Mouse (Mus musculus) heart, adult 9 months (tissue): ENCODE results near the gene Slc4a8.
A peak's percentile ranks its signal among the peaks of the same experiment; 100 is the strongest.

Experiments used
- DNase-seq, 2 experiments: peaks; one replicate each; pipeline ENCODE4 v3.0.0; 2022; ENCODE audit warnings: low spot score in 2 of 2

Slc4a8 gene

DNA sequence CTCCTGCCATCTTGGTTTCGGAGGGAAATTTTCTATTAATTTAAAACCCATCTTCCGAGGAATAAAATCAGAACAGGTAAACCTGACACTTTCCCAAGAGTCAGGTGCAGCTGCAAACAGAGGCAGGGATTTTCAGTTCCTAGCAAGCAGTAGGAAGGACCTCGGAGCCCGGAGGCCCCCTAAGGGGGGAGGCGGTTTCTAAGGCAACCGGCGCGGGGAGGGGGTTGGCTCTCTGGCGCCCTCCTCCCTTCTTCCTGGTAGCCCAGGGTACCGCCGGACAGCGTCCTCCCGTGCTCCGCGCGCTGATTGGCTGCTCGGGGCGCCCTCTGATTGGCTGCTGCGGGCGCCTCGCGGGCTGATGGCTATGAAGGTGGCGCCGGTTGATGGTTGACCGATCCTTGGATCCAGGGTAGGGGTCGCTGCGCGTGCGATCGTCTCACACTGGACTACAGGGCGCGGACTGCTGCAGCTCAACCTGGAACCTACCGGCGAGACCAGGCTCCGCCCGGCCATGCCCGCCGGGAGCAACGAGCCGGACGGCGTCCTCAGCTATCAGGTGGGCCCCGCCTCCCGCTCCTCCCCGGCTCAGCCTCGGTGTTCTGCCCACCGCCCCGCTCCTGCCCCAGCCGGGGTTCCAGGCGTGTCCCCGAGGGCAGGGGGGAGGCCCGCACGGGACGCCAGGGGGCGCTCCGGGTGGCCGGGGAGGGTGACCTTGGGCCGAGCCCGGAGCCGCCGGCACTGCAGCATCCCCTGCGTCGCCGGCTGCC, at the start of gene Slc4a8:
Gene Slc4a8, plus strand, starts transcription at position 329 of the 767 bp plus-strand sequence.
- peak; percentile 84 to 91 for DNase-seq

DNA sequence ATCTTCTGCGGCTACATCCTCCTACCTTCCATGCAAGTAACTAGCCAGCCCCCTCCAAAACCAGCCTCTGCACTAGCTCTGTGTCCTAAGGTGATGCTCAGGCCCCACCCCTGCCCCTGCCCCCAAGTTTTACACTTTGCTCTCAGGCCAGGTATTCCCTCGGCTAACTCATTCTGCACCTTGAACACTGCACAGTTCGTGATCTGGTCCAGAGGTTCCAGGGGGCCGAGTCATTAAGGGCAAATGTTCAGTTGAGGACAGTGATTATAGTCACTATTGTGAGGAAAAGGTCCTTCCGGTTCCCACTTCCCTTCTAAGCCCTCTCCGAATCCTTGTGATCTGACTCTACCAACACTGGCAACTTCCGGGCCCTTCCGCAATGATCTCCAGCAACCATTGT, 47.1 kb upstream of the Slc4a8 start:
- DNase-seq: no peak

DNA sequence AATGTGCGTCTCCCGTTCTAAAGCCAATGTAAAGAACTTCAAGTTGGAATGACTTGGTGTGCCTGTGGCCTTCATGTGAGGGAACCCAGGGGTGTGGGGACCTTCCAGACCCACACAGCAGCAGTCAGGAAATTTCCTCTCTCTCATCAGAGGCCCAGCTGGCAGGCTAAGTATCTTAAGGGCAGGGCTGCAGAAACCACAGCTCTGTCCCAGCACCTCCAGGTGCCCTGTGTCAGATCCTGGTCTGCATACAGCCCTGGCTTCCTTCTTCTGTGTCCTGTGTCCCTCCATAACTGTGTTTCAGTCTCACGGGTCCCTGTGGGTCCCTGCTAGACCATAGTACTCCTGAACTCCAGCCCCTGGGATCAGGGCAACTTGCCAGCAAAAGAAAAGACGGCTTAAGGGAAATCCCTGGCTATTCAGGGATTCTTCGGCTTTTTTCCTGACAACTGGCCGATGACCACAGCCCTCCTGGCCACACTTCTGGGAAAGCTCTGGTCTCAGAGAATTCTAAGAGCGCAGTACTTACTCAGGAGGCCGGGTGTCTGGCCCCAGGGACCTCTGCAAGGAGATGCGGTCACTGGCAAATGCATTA, 46.1 kb upstream of the Slc4a8 start:
- no peak for DNase-seq

DNA sequence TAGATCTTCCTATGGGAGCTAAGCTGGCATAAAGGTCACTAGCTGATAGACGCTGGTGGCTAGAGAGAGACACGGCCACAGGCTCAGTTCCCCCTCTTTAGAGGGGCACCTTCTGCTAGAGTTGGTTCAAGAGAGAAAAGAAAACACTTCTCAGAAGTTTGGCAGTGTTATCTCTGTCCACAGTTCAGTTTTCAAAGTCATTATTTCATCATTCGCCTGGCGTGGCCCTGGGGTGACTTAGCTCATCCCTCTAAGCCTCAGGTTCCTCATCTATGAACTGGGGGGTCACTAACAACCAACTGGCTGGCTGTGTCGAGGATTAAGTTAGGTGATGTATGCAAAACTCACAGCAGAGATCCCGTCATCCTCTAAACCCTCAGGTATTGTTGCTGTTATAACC, 43.6 kb upstream of the Slc4a8 start:
- no peak for DNase-seq

DNA sequence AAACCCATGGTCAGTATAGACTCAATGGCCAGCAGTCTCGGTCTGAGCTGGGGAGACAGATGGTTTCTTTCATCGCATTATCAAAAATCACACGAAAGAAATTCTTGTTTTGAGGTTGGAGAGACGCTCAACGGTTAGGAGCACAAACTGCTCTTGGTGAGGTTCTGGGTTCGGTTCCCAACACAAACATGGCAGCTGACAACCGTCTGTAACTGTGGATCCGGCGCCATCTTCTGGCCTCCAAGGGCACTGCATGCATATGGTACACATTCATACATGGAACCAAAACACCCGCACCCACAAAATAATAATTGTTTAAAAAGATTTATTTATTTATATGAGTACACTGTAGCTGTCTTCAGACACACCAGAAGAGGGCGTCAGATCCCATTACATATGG, 43.0 kb upstream of the Slc4a8 start:
- DNase-seq: no peak

DNA sequence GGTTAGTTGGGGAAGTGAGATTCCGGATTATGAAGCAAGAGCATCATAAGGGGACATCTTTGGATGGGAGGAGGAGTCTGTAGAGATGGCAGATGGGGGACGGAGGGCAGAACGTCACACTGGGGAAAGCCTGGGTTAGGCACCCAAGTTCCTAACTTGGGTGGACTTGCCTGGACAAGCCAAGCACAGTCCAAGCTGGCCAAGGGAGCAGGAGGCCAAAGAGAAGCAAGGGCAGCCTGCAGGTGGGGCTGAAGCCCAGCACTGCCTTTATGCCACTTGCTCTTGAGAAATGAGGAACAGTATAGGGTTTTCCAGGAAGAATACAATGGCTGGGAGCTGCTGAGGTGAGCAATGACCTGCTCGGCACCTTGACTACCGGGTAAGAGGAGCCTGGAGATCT, 42.3 kb upstream of the Slc4a8 start:
- no peak for DNase-seq

DNA sequence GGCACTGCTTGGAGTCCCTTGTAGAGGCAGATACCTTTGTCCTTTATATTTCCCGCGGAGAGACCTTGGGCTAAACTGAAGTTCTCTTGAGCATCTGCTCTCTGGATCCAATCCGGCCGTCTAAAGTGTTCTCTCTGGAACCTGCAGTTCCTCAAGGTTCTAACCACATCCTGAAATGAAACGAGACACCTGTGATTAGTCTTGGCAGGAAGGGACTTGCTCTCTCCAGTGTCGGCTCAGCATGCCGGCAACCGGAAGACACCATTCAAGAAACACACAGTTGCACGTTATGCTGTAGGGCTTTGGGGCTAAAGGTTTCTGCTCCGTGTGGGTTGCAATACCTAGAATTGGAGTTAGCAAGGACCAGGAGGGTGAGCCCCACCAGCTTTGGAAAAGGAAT, 41.5 kb upstream of the Slc4a8 start:
- no peak for DNase-seq

DNA sequence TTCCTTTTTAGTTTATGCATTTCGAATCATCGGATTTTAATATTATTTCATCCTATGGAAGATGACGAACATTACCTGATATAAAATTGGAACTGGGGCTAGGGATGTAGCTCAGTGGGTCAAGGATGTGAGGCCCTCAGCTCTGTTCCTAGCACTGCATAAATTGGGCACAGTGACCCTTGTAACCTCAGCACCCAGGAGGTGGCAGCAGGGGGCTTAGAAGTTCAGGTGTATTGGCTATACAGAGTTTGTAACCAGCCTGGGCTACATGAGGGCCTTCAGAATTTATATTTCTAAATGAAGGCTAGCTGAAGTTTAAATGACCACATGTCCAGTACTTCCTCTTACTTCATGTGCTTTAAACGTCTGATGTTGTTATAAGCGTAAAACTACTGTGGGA, 40.1 kb upstream of the Slc4a8 start:
- no peak for DNase-seq

DNA sequence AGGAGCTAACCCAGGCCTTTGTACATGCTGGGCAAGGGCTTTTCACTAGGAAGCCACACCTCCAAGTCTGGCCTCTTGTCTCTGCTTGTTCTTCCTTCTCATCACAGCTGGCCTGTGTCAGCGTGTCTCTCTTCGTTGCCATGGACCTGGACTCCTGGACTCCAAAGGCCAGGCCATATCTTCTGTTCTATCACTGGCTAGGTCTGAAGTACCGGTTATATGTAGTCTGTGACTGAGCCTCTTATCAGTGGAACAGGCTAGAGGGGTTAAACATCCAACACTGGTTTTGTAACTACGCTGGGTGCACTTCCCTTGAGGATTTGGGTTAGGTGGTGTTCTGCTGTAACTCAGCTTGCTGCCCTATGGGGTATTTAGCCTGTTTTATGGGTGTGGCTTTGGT, 39.5 kb upstream of the Slc4a8 start:
- DNase-seq: no peak

DNA sequence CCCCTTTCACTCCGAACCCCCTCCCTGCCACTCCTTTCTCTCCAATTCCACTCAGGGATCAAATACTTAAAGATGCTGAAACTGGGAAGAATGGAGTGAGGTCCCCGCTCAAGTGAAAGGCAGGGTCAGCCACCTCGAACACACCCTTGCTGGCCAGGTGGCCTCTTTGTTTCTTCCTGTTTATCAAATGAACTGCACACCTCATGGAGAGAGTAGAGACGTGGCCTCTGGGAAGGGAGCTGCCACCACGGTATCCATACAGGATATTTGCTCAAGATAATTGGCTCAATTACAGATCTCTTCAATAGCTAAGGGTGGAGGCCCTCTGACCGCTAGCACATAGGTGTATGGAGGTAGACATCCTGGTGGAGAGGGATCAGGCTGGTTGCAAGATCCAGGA, 39.0 kb upstream of the Slc4a8 start:
- no peak for DNase-seq

DNA sequence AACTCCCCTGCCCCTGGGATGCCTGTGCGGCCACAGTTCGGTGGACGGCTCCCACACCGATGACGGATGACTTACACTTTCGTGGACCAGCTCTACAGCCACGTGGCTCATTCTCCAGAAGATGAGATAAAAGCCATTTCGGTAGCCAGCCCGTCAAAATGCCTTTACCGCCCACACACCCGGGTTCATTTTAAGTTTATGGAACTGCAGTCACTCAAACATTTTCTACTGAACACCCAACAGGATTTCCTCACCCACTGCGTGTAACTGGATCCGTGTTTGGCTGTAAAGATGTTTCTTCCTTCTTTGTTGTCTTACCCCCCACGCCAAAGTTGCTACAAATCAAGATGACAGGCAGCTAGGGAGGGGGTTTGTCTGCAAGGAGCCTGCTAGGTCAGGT, 38.0 kb upstream of the Slc4a8 start:
- no peak for DNase-seq

DNA sequence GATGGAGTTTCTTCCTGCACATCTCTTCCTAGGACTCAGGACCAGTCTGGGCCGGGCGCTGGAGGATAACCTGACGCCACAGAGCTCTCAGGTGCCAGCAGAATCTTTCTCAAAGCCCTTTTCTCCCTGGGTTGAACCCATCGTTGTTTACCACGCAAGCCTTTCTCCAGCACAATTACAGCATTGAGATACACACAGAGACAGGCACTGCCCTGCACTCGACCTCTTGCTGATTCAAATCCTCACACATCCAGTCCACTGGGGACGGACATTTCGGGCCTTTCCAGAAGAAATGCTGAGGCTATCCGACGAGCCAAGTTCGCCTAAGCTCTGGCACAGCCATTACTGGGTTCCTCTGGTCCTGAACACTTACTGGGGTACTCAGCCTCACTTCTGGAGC, 34.8 kb upstream of the Slc4a8 start:
- no peak for DNase-seq

DNA sequence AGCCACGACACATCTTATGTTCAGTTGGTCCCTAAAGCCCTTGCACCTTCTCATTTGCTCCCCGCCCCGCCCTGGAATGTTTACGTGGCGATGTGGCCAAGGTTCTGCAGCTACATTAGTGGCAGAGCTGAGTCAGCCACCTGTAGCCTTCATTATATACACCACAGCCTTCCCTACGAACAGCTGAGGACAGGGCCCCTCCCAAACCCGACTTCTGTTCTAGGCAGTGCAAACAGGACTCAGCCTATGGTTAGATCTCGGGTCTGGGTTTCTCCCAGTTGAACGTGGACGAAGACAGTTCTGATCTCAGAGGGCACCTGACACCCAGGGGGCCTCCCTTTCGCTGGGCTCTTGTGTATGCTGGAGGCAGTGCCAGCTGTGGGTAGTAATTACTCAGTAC, 33.7 kb upstream of the Slc4a8 start:
- no peak for DNase-seq

DNA sequence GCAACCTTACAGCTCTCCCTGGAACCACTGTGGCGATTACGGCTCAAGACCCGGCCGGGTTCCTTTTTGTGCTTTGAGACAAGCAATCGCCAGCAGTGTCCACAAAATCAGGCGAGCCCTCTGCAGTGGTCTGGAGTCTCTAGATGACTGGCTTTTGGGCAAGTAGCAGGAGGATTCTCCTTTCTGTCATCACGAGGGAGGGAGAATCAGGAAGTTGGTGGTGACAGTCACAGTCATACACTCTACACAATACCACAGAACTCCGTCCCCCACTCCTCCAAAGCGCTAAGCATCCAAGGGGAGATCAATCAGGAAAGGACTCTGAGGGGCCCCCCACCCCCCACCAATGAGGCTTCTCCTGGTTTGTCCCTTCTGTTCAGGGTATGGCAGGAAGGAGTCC, 33.0 kb upstream of the Slc4a8 start:
- no peak for DNase-seq

DNA sequence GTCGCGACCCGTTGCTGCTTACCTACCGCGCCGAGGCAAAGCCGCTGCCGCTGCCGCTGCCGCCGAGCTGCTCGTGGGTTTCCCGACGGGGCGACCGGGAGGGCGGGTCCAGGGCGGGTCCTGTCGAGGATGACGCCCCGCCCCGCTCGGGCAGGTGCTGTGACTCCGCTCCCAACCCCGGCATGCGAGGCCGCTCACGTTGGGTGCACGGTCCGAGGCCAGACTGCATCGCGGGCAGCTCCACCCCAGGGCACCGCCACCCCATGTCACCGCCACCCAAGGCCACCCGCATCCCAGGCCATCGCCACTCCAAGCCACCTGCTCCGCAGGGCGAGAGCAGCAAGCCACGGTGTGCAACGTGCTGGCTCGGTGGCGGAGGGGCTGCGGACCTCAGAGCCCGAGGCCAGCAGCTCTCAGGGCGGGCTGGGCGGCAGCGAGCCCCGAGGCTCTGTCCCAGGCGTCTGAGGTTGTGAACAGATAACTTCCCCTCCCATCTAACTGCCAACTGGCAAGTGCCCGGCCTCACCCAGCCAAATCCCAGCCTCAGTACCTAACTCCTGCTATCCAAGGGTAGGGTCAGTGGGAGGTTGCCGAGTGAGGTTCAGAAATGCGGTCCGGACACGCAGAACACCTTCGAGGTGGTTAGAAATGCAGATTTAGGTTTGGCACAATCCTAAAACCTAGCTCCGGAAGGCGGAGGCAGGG, 32.1 kb upstream of the Slc4a8 start, which contains the start of gene Galnt6:
Gene Galnt6, minus strand, starts transcription at position 96 of the 705 bp plus-strand sequence.
- no peak for DNase-seq

DNA sequence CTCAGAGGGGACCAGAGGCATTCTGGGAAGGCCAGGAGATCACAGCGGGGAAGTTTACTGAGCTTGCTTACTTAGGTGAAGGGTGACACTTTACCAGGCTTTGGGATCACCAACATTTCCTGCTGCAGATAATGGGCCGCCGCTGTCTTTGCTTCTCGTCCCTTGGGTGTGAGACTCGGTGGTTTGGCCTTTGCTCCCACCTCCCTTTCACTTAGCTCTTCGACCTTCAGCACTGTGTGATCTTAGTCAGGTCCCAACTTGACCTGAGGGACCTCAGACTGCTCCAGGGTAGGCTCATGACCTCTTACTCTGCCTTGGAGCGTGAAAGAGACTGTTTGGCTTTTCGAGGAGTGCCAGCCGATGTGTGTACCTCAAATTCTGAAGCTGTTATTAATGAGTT, 30.5 kb upstream of the Slc4a8 start:
- no peak for DNase-seq

DNA sequence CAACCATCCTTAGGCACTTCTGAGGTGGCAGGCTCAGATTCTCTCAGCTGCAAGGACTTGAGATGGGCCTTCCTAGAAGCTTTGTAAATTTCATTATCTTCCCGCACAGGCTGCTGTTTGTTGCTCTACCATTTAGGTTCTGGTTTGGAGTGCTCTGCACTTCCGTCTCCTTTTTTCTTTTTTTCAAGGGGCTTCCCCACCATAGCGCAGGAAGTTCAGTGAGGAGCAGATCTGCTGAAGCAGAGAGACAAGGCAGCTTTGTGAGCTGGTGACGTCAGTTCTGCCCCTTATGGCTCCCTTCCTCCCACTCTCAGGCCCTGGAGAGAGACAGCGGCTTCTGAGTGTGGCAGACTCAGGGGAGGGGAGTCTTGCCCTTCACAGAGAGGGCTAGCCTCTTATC, 29.0 kb upstream of the Slc4a8 start:
- DNase-seq: peak in 1 of 2 experiments; percentile 36

DNA sequence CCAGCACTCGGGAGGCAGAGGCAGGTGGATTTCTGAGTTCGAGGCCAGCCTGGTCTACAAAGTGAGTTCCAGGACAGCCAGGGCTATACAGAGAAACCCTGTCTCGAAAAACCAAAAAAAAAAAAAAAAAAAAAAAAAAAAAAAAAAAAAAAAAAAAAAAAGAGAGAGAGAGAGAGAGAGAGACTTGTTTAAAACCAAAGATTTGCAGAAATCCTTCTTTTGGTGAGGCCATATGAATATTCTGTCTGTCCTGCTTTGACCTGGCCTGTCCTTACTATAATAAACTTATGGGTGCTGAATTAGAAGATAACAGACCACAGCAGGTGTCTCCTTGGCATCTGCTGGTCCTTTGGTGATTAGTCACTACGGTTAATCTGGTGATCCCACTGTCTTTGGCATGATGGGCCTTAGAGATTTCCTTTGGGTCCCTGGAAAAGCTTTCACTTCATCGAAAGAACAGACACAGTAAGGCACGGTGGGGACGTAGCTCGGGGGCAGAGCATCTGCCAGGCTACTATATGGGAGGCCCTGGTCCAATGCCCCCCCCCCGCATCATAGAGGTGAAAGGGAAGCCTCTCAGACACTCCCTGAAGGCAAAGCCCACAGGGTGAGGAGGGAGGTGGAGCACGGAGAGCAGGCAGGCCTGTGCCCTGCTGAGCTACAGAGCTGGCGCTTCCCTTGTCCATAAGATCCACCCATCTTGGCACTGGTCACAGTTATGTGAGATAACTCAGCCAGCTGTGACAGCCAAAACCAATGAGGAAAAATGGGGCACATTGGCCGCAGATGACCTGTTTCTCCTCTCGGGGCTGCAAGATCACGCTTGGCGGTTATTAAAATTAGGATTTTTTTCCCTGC, 26.2 kb upstream of the Slc4a8 start:
- DNase-seq: peak in 1 of 2 experiments; percentile 21

DNA sequence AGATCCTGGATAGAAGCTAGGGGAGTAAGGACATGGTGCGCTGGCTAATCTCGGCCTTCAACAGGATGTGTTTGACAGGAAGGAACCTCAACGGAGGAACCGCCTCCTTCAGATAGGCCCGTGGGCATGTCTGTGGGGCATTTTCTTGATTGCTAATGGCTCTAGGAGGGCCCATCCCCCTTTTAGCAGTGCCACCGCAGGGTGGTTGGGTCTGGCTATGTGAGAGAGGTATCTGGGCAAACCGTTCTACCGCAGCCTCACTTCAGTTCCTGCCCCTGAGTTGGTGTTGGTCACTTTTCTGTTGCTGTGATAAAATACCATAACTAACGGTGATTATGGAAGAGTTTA, 25.6 kb upstream of the Slc4a8 start:
- DNase-seq: no peak

DNA sequence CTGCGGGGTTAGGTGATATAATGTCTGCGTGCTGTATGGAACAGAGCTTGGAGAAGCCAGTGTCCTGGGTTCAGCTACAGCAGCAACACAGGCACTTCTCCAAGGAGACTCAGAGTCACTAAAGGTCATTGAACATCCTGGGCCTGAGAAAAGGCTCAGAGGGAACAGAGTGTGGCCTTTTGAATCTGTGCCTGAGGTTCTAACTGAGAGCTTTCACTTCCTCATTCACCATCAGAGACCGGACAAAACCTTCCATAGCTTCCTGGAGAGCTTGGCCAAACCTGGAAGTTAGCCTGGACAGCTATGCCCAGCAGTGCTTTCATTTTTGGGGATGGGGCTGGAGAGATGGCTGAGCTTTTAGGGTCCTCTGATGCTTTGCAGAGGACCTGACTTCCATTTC, 23.9 kb upstream of the Slc4a8 start:
- peak in 1 of 2 experiments; percentile 46 for DNase-seq

DNA sequence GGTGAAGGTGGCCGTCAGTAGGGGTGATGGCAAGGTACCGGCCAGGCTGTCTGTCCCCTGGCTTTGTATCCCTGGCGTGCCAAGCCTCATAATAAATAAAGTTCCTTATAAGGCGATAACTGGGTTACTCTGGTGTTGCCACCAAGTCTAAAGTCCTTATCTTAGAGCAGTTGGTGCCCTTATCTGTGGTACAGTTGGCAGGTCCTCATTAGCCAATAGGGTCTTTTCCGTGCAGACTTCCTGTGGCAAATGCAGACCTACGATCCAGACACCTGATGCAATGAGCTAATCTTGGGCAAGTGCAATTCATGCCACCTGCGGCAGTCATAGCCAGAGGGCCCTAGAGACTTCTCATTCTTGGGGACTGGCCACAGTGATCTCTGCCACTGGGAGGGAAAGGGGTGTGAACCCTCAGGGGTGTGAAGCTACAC, 23.2 kb upstream of the Slc4a8 start:
- DNase-seq: no peak

DNA sequence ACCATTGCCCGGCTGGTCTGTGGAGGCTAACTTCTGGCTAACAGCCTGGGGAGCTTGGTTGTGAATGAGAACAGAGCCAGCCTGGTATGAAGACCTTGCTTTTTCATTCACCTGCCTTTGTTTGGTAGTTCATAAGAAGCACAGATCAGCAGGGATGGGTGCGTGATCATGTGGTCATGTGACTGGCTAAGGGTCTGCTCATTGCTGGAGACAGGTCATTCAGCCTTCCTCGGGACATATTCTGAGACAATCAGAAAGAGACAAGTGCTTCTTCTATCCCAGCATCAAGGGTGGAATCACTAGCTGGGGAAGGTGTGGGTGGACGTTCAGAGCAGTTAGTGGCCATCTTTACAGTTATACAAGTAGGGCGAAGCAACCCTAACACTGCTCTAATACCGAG, 22.1 kb upstream of the Slc4a8 start:
- no peak for DNase-seq
